Mouse (Mus musculus) myocyte (in vitro differentiated cells): ENCODE measurements at regions not wholly inside any gene's neighbourhood (a gene's known extent, or its start where the extent isn't known, plus 50 kb on each side); places are given as distances from the start of the nearest gene placed in this dataset.

Experiments
- E2F4 ChIP-seq: IDR thresholded peaks from one replicate; pipeline ENCODE4 v1.6.1; 2011; ENCODE audit warnings: mild to moderate bottlenecking, control low read depth, moderate library complexity; ENCODE audit not compliant: insufficient read depth
- MAX ChIP-seq: IDR thresholded peaks from one replicate; pipeline ENCODE4 v1.6.1; 2011; ENCODE audit warnings: low read depth, mild to moderate bottlenecking, control low read depth
- POLR2A ChIP-seq: IDR thresholded peaks from one replicate; pipeline ENCODE4 v1.6.1; 2011; ENCODE audit warnings: low read depth, mild to moderate bottlenecking, control low read depth, moderate library complexity; ENCODE audit not compliant: insufficient read length
- POLR2AphosphoS2 ChIP-seq: IDR thresholded peaks from one replicate; pipeline ENCODE4 v1.6.1; 2011; ENCODE audit warnings: low read depth, control low read depth; ENCODE audit not compliant: insufficient read length
- TCF12 ChIP-seq: IDR thresholded peaks from one replicate; pipeline ENCODE4 v1.6.1; 2011; ENCODE audit warnings: mild to moderate bottlenecking, control low read depth; ENCODE audit not compliant: poor library complexity, insufficient read depth, severe bottlenecking
- USF1 ChIP-seq: IDR thresholded peaks from one replicate; pipeline ENCODE4 v1.6.1; 2011; ENCODE audit warnings: low read depth, mild to moderate bottlenecking, control low read depth, moderate library complexity

DNA sequence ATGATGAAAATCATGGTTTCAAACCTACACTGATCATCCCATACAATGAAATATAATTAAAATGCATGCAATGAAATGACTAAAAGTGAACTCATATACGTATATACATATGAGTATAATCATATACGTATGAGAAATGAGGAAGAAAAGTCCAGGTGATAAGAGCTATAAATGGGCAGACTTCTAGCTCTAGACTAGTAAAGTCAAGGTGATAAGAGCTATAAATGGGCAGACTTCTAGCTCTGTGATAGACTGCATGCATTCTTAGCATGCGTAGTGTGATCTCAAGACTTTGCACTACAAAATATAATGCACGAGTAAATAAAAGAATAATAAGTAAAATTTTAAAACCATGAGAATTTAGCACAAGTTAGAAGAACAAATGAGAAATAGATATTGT is 606.2 kb upstream of the Gpc5 start:
- TF ChIP-seq USF1, result no peak
- TF ChIP-seq POLR2A, result no peak
- no peak for TF ChIP-seq E2F4
- no peak for TF ChIP-seq POLR2AphosphoS2
- no peak for TF ChIP-seq TCF12
- no peak for TF ChIP-seq MAX
